Mouse (Mus musculus): ENCODE measurements at regions not wholly inside any gene's neighbourhood (a gene's known extent, or its start where the extent isn't known, plus 50 kb on each side); places are given as distances from the start of the nearest gene placed in this dataset.

- no peak for DNase-seq (ENCODE audit: low read depth, low spot score)
Measured at GRCm38 (mm10) chr2:173366734-173367133, 90.4 kb upstream of the Pmepa1 start.

DNA sequence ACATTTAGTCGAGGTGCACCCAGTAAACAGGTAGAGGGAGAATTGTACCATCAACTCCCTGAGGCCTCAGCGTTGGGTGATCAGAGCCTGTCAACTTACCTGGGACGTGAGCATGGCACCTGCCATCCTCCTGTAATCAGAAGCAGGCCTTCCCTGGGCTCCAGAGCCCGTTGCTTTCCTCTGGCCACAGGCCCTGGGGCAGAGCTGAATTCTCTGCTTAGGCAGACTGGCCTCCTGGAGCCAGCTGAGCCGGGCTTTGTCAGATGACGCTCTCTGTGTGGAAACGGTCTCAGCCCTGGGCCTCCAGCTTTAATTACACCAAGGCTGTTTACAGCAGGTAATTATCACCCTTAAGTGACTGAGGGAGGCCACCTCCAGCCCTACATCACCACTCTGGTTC lies 92.6 kb upstream of the Pmepa1 start:
- DNase-seq (ENCODE audit: low read depth, low spot score), result no peak

- peak; percentile 42 for DNase-seq (ENCODE audit: low read depth, low spot score)
Measured at GRCm38 (mm10) chr2:173376926-173377325, 100.6 kb upstream of the Pmepa1 start.

- peak; percentile 66 for DNase-seq (ENCODE audit: low read depth, low spot score)
Measured at GRCm38 (mm10) chr2:173377497-173378257, 101.3 kb upstream of the Pmepa1 start.

DNA sequence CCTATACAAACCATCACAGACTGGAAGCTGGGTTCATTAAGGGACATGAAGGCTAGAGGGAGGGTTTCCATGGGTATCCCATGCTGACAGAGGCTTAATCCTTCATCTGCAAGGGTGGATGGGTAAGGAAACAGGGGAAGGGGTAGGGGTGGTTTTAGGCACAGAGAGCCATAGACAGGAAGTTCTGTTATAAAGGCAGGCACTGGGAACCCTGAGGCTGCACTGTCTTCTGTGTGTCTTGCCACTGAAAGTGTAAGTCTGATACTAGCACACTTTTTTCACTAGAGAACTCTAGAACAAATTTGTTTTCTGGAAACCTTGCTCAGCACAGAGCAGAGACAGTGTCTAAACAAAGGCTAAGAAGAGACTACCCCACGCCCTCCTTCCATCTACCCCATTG lies 103.4 kb upstream of the Pmepa1 start:
- peak; percentile 29 for DNase-seq (ENCODE audit: low read depth, low spot score)

DNA sequence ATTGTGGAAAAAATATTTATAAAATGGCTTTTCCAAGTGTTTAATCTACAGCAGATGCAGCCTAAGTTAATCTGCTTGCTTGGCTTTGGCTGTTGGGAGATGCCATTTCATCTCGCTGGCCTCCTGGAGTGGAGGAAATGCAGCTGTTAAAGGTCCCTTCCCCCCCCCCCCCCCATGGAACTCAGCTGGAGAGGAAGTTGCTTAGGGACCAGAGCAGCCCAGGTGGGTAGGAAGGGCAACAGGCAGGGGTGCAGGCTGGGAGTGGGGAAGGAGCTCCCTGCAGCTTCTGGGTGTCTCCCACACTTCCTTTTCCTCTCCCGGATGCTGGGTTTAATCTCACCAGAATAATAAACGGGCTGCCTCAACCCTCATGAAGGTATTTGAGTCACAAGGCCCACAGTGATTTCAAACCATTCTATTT lies 104.0 kb upstream of the Pmepa1 start:
- peak; percentile 37 for DNase-seq (ENCODE audit: low read depth, low spot score)

DNA sequence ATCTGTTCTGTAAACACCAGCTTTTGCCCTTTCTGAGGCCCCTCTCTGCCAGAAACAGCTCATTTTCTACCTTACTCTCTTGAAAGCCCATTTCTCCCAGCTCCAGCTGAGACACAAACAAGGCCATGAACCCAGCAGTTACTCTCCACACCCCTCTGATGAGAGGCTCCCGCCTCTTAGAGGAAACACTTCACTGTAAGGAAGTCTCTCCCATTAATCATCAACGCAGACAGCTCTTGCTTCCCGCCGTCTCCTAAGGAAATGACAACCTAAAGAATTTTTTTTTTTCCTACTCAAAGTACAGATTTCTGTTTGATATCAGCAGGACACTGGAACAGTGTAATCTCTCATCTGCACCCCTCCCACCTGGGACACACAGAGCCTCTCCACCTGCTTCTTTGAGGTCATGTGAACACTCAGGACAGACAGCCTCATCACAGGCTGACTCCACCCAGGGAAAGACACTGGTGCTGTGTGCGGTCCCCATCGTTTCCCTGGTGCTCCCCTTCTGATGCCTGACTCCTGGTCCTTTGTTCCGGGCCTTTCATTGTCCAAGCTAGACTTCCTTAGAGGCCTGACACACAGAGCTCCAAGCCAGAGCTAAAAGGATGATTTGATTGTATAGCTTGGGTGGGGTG lies 106.0 kb upstream of the Pmepa1 start:
- DNase-seq (ENCODE audit: low read depth, low spot score), result no peak

DNA sequence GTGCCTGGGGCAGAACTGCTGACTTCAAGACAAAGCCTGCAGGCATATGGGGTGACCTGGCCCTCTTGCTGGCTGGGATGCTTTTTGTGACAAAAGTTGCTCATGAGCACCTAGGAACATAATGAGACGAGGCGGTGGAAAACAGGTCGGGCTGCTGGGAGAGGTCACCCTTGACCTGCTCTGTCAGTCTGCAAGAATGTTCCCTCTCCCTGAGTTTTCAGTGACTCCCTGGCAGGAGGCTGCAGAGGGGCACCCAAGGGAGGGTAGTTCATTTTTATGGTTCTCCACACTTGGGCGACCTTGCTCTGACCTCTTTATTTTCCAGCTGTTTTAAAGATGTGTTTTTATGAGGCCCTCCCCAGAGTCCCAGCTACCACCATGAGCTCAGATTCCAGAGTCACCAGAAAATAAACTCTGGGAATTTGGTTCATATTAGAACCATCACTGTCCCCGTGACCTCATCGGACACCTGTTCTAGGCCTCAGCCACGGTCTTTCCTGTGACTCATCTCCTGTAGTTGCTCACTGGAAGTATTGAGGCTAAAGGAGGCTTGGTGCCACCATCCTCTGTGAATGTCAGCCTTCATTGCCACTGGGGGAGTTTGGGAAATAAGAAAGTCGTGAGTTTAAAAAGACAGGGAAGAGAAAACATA lies 108.7 kb upstream of the Pmepa1 start:
- peak; percentile 29 for DNase-seq (ENCODE audit: low read depth, low spot score)

DNA sequence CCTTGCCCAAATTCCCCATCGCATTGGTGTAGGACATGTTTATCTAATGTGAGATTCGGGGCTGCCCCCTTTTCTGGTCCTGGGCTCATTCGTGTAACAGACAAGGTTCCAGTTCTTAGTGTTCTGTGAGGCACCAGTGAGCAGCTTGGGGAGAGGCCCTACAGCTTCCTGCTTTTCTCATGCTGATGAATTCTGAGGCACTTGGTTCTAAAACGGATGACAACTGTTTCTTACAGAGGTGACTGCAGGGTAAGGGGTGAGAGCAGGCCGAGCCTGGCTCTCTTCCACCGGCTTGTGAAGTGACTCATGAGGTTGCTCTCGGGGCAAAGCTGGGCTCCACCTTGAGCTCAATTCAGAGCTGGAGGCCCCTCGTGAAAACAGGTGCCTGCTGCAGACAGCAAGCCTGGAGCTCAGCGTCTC lies 109.4 kb upstream of the Pmepa1 start:
- peak; percentile 72 for DNase-seq (ENCODE audit: low read depth, low spot score)

GRCm38 (mm10) chr2:173388140-173388539 lies 111.8 kb upstream of the Pmepa1 start:
- DNase-seq (ENCODE audit: low read depth, low spot score), result no peak

GRCm38 (mm10) chr2:173392557-173393323 lies 116.4 kb upstream of the Pmepa1 start:
- no peak for DNase-seq (ENCODE audit: low read depth, low spot score)

DNA sequence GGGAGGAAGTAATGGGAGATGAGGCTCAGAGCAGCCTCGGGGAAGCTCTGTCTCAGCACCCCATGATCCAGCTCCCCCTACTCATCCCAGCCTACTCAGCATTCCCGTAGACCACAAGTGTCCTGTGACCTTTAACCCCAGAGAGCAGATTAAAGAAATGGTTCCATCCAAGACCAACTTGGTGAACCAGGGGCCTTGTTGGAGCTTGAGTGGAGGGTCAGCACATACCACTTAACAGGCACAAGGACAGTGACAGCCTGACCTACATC lies 116.9 kb upstream of the Pmepa1 start:
- no peak for DNase-seq (ENCODE audit: low read depth, low spot score)

- DNase-seq (ENCODE audit: low read depth, low spot score), result no peak
Measured at GRCm38 (mm10) chr2:173395526-173395925, 119.2 kb upstream of the Pmepa1 start.

DNA sequence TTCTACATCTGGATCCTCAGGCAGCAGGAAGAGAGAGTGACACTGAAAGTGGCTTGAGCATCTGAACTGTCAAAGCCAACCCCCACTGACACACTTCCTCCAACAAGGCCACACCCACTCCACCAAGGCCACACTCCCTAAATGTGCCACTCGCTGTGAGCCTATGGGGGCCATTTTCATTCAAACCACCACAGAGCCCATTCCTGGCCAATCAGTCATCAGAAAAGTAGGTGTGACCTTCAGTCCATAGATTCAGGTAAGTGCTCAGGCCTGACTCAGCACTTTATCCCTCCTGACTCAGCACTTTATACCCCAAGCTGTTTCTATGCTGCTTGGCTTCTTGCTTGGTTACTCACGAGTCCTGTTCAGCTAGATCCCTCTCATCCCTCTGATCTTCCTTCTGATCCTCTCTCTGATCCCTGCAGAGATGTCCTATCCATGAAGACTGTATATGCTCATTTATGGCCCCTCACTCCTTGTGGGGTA lies 121.6 kb upstream of the Pmepa1 start:
- no peak for DNase-seq (ENCODE audit: low read depth, low spot score)

GRCm38 (mm10) chr2:173405629-173406028 lies 116.8 kb upstream of the 1700021F07Rik start:
- no peak for DNase-seq (ENCODE audit: low read depth, low spot score)

GRCm38 (mm10) chr2:173406344-173407094 lies 115.9 kb upstream of the 1700021F07Rik start:
- no peak for DNase-seq (ENCODE audit: low read depth, low spot score)

DNA sequence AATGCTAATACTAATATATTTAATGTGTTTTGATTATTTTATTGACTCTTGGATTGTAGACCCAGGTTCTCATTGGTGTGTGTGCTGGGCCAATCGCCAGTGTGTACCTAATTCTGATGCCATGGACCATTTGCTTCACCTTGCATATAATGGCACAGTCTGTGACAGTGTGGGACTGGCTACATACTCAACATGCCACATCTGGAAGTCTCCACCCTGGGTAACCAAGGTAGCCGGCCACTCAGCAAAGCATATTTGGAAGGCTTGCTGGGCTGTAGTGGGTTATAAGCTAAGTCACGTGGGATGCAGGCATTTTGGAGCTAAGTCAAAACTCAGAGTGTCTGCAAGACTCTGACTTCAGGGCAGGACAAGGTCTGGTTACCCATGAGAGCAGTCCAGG lies 115.3 kb upstream of the 1700021F07Rik start:
- no peak for DNase-seq (ENCODE audit: low read depth, low spot score)

- peak; percentile 66 for DNase-seq (ENCODE audit: low read depth, low spot score)
Measured at GRCm38 (mm10) chr2:173408681-173409081, 113.7 kb upstream of the 1700021F07Rik start.

- peak; percentile 91 for DNase-seq (ENCODE audit: low read depth, low spot score)
Measured at GRCm38 (mm10) chr2:173409433-173409832, 113.0 kb upstream of the 1700021F07Rik start.

- no peak for DNase-seq (ENCODE audit: low read depth, low spot score)
Measured at GRCm38 (mm10) chr2:173413906-173414656, 108.3 kb upstream of the 1700021F07Rik start.

DNA sequence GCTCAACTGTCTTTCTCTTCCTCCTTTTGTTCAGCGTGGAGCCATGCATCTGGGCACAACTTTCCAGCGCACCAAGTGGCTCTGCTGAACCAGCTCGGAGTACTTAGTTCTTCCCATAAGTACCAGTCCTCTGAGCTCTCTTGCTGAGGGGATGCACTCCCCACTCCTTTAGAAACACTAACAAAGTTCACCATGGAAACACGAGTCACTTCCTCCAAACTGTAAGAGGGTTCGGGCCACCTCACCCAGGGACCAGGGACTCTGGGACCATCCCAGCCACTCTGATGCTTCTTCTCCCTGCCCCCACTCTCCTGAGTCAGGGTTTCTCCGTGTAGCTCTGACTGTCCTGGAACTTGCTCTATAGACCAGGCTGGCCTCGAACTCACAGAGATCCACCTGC lies 107.0 kb upstream of the 1700021F07Rik start:
- DNase-seq (ENCODE audit: low read depth, low spot score), result no peak
